Mouse (Mus musculus) kidney, adult 2 months (tissue): ENCODE results near the gene Nf1.

Experiments
- CTCF ChIP-seq: fragments of 200-500 bp; conservative IDR thresholded peaks from 2 replicates; pipeline ENCODE4 v1.5.1; 2011; ENCODE audit warnings: low read depth, mild to moderate bottlenecking, control low read depth, low read length, moderate library complexity, mixed read lengths; ENCODE audit not compliant: insufficient read depth, insufficient read length
- POLR2A ChIP-seq: fragments of 200-500 bp; IDR thresholded peaks from one replicate; pipeline ENCODE4 v1.6.1; 2011; ENCODE audit warnings: low read depth, low read length, control low read depth

DNA sequence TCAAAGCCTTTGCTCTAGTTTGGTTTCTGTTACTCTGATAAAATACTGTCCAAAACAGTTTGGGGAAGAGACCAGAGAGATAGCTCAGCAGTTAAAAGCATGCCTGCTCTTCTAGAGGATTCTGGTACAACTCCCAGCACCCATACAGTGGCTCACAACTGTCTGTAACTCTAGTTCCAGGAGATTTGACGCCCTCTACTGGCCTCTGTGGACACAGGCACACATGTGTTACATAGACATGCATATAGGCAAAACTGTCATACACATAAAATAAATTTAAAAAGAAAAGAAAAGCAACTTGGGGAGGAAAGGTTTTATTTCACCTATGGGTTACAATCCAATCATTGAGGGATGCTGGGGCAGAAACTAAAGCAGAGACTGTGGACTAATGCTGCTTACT is 227.5 kb downstream of the Nf1 start:
- TF ChIP-seq CTCF (no peak), POLR2A (no peak)
